Mouse (Mus musculus) urinary bladder, postnatal 36 days (tissue): ENCODE results near the gene Ankrd55.

Experiments
- DNase-seq, 2 experiments: peaks; one replicate each; pipeline ENCODE4 v3.0.0; 2022; ENCODE audit warnings: low spot score in 2 of 2, mixed read lengths in 1 of 2

Gene Ankrd55

DNA sequence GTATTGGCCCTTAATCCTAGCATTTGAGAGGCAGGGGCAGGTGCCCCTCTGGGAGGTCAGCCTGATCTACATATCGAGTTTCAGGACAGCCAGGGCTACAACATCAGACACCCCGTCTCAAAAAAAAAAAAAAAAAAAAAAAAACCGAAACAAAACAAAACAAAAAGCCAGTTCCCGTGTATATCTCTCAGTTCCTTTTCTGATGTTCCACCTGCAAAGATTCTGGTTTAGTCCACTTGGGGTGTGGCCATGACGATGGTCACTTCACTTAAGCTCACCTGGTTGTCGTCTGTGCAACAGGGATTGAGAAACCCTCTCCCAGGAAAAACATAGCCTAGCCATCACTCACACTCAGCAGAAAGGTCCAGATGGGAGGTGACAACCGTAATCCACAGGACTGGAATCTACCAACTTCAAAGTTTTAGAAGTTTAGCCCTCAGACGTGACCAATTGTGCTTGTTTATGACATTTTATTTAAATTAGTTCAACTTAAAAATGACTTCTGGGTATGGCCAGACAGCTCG, 90.6 kb downstream of the Ankrd55 start:
- no peak for DNase-seq

DNA sequence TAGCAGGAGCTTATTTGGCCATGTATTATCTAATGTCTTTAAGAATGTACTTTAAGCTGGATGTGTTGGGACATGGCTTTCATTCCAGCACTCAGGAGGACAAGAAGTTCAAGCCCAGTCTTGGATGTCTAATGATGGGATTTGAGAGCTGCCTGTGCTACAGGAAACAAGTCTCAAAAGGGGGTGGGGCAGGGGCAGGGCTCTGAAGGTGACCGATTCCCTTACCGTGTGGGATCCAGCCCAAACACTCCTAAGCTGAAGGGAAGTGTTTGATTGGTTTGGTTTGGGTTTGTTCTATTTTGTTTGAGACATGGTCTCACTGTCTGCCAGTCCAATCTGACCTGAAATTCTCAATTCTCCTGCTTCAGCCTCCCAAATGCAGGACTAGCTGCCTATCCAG, 93.2 kb downstream of the Ankrd55 start:
- no peak for DNase-seq

DNA sequence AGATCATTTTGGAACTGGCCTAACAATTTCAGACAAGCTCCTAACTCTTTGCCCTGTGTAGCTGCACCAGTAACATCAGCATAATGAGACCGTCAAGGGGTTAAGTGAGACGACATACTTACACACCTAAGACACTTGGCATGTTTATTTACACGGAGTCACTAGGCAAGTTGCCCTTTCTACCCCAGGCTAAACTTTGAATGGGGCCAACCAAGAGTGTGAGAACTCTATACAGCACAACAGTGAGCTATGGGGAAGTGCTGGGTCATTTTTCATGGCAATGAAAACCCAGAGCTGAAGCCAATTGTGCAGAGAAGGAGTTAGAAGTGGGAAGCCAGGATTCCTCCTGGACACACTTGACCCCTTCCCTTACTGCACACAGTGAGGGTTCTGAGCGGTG, 94.2 kb downstream of the Ankrd55 start:
- no peak for DNase-seq

DNA sequence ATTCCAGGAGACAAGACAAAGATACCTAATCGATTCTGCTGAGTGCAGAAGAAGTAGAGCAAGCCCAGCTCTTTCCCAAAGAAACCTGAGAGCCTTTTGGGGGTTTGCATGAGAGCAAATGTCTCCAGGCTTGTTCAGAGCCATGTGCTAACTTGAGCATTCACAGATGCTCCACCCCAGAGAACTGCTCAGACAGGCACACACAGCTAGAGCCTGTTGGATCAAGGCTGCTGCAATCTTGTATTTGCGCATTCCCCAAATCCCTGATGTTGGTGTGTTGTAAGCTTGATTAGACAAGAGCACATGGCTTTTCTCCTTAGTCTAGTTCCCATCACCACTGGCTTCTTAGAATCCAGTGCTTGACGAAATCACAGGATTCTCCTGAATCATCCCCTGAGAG, 94.7 kb downstream of the Ankrd55 start:
- DNase-seq = peak in 1 of 2 experiments; percentile 45

DNA sequence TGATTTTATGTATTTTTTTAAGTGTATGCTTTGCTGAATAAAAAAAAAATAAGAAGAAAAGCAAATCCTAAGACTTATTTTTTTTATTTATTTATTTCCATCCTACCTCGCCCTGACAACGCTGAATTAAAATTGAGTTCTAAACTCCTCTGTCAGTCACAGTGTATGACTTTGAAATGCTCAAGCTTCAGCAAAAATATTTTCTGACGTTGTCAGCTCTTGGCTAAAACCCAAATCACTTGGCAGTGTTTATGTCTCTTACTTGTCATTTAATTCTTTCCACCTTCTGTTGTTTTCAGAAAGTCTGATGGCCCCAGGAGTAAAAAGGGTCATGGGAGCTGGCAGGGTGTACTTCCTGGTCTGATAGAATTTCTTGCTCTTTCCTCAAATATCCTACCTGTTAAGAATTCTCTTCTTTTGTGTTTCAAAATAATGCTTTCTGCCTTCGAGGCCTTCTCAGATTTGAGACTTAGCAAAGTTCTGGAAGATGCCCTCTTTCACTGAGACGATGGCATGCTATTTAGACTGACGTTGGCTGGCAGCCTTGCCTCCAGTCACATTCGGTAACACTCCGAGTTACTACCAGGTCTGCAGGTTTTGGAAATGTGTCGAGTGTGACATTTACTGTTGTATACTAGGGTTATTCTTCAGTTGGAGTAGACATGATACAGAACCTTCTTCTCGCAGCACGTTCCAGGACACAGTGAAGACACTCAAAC, 95.8 kb downstream of the Ankrd55 start:
- no peak for DNase-seq

DNA sequence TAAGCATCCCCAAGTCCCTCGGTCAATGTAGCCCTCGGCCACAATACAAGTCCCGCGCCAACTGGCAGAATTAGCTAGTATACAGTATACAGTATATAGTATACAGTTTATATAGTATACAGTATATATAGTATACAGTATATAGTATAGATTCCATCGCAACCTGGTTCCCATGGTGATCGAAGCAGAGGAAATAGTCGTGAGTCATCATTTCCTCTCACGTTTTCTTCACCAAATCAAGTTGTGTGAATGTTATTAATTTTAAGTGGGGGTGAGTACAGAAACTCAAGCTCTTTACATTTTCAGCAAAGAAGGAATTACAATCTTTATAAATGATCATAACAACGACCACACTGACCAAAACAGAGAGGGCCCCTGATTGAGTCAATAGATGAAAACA, 96.8 kb downstream of the Ankrd55 start:
- DNase-seq = no peak

DNA sequence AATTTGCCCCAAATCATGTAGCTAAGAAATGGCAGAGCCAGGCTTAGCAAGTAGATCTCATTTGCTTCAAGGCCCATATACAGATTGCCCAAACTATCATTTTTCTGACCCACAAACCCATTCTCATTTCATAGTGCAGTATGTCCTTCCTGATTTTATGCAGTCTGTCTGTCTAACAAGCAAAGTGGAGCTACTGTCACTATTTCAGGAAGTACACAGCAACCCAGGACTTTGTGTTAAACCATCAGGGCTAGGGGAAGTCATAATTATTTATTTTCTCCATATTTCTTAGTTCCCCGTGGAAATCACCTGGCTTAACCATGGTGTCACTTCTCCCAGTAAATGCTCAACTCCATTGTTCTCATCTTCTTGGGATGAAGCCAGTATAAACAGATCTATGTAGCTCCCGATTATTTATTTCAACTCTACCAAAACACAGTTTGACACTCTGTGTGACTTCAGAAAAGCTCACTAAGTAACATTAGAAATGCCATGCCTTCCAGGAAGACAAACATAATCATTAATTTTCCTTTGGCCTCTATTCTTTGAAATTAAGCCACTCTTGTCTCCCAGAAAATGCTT, 98.3 kb downstream of the Ankrd55 start:
- no peak for DNase-seq

DNA sequence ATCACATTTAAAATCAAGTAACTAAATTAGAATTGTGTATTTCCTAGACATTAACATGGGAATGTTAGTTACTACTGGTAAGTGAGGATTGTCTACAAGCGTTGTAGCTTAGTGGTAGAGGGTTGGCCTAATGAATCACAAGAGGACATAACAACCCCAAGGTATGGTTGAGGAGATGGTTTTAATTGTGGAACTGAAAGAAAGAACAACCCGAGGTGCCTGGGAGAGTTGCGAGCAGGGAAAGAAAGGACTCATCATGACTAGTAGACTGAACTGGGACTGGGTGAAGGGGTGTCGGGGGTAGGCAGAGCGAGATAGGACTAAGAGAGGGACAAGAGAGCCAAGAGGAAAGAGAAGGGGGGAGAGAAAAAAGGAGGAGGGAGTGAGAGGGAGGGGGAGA, 99.0 kb downstream of the Ankrd55 start:
- no peak for DNase-seq

DNA sequence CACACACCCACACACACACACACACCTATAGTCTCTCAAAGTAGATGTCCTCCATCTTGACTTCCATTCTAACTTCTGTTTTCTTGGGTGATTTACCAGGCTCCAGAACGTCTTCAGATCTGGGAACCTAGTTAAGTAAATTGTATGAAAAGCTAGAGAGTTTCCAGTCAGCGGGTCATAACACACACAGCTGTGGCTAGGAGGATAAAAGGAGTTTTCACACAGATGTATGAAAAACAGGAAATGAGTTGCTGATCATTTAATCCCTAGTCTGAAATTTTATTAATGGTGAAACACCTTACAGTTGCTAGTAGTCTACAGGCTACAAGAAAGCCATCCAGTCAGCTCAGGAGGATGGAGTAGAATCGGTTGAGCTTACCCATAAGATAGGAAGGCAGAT, 99.9 kb downstream of the Ankrd55 start:
- no peak for DNase-seq

DNA sequence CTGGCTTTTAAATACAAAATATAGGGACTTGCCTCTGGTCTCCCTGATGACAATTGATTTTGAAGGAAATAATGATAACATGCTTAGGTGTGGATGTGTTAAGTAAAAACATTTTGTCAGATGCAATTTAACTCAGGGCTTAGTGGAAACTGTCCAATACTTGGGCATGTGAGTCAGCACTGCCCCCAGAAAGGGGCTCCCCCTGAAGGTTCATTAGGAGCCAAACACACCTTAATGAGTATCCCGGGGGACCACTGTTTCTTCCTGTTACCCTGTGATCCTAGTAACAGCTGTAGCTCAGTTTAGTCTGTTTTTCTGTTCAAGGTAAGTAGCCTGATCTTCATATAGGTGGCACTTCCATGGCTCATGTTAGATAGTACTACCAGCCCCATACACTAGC, 102.0 kb downstream of the Ankrd55 start:
- DNase-seq = no peak

DNA sequence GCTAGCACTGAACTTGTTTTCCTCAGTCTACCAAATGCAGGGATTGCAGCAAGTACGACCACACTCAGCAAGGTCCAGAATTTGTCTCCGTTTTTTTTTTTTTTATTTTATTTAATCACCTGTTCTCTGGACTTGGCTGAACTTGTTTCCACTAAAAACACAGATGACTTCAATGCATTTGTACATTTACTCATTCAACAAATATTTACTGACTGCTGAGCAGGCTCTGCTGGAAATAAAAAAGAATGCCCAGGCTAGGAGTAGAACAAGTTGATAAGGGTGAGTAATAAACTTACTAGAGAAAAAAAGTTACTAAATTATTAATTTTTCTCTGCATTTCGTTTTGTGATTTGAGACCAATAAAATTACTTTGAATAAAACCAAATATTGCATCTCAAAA, 103.1 kb downstream of the Ankrd55 start:
- DNase-seq = no peak

DNA sequence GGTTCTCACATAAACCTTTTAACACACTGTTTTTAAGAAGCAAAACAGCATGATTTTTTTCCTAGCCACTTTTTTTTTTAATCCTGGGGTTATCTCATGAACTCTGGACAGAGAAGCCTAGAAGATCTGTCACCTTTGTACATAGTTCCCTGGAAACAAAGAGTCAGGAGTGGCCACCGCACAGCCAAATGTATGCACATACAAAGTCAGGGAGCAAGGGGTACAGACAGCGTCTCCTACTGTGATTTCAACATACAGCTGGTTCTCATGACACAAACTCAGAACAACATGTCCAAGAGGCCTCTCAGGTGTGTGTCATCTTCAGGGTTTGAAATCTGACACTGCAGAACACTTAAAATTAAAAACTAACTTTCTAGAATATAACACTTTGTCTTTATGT, 105.1 kb downstream of the Ankrd55 start:
- no peak for DNase-seq

DNA sequence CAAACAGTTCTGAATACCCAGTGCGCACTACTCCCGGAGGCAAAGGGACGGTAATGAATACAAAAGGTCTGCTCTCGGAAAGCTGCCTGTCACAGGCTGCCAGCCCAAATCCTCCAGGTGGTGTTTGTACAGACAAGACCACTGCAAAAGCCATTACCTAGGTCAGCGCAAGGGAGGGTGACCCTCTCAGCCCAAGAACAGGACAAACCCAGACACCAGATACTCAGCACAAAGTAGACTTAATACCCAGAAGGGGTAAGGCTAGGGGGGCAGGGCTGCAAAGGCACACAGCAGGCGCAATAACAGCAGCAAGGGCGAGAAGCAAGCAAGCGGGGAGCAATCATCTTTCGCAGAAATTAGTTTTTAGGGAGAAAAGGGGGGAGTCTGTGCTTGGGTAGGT, 106.0 kb downstream of the Ankrd55 start:
- no peak for DNase-seq

DNA sequence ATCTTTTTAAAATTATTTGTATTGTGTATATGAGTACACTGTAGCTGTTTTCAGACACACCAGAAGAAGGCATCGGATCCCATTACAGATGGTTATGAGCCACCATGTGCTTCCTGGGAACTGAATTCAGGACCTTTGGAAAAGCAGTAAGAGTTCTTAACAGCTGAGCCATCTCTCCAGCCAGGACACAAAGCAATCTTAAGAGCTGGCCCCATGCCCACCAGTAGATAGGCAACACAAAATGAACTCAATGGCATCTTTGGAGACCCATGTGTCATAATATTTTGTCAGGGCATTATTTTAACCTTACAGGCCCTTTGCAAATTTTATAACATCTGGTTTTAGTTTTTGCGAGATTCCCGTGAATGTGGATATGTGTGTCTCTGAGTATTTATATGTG, 116.5 kb downstream of the Ankrd55 start:
- DNase-seq = no peak

DNA sequence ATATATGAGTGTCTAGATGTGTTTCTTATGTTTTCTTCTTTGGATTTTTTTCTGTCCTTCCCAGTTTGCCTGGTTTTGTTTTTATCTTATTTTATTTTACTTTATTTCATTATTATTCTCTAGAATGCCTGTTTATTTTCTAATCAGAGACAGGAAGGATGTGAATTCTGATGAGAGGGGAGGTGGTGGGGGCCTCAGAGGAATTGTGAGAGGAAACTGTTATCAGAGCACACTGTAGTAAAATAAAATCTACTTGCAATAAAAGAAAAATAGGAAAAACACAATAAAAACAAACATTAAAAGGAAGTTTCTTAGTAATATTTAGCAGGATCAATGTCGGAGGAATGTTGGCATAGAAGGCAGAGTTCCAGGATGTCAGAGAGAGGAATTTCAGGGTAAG, 116.9 kb downstream of the Ankrd55 start:
- no peak for DNase-seq

DNA sequence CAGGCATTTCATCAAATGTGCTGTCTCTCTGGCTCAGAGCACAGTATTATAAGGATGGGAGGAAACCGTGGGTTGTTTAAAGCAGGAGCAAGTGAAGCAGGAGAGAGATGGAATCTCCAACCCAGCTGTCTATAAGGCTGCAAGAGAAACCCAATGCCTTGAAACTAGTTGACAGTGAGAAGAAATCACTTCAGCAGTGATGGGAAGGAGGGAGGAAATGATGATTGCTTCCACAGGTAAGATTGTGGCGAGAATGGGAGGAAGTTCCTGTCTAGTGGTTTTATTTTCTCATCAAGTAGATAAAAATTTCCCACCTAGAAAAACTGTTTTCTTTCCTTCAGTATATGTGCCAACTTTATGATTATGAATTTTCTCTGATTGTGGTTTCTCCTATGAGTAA, 118.4 kb downstream of the Ankrd55 start:
- no peak for DNase-seq

DNA sequence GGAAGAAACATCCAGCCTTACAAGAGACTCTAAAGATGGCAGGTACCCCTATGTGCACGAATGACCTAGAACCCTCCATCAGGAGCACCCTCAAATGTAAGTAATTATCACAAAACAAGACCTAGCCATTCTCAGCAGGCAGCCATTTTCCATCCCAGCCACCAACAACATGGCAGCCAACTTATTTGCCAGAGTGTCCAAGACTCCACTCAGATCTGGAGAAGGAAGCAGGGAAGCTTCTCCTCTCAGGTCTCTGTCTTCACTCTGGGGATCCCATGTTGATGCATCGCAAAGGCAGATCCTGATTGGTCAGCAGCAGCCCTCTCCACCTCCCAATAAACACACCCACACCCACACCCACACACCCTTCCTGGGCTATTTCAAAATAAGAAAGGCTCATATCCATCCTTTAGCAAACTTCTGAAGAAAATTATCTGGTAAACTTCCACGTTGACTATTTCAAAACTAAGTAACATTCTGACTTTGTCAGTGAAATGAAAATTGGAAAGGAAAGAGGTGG, 119.0 kb downstream of the Ankrd55 start:
- DNase-seq = no peak

DNA sequence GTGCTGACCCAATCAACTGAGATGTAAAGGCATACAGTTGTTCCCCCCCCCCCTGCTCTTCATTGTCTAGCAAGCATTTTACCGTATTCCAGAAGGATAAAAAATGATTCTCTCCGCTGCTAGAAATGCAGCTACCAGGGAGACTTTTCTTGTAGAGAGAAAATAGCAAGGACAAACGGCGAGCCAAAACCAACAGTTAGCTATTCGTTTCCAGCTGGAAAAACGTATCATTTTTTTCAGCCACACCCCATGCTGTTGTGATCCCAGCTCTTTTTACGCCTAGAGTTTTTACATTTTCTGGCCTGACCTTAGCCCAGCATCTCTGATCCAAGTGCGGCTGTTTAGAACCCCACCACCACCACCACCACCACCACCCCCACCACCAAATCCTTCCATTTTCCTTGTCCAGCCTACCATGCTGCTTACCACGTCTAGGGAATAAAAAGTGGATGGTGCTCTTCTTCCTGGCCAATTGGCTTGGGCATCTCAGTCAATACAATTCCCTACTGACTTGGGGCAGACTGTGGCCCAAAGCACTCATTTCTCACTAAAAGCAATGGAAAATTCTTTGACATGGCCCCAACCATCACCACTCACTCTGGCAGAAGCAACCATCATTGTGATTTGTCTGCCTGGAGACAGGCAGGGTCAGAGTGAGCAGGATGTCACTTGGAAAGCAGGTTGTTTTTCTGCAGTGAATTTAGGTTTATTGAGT, 119.7 kb downstream of the Ankrd55 start:
- DNase-seq = no peak

DNA sequence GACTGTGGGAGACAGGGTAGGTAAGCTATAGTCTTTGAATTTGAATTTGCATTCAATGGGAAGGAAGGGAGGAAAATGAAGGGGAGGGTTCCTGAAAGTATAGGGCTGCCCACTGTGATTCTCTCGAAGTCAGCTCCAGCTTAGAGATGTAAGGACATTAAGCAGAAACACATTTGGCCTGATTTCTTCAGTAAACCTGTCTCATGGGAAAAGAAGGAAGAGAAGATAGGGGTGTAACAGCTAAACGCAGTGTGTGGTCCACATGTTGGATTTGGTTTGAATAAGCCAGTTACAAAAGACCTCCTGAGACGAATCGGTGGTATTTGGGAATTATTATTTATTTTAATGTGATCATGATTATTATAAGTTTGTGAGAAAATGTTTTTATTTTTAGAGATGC, 120.5 kb downstream of the Ankrd55 start:
- DNase-seq = no peak

DNA sequence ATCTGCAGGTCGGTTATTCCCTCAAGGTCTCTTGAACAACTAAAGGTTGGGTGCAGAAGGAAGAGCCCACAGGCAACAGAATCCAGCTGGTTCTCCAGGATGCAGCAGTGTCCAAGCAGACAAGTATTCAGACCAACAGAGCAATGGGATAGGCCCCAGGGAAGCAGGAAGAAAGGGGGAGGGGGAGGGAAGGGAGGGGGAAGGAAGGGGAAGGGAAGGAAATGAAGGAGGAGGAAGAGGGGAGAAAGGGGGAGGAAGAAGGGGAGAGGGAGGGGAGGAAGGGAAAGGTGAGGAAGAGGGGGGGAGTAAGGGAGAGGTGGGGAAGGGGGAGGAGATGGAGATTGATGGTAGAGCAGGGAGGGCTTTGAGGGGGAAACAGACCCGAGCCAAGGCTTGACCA, 121.1 kb downstream of the Ankrd55 start:
- DNase-seq = no peak

DNA sequence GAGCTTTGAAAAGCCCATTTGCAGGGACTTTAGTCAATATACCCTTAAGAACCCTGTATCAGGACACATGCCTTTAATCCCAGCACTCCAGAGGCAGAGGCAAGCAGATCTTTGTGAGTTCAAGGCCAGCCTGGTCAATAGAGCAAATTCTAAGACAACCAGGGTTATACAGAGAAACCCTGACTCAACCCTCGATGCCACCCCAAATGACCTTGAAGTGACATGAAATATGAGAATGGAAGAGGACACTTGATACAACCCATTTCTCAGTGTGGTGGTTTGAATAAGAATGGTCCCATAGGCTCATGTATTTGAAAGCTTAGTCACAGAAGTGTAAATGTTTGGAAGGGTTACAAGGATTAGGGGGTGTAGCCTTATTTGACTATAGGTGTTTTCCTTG, 121.6 kb downstream of the Ankrd55 start:
- DNase-seq = no peak

DNA sequence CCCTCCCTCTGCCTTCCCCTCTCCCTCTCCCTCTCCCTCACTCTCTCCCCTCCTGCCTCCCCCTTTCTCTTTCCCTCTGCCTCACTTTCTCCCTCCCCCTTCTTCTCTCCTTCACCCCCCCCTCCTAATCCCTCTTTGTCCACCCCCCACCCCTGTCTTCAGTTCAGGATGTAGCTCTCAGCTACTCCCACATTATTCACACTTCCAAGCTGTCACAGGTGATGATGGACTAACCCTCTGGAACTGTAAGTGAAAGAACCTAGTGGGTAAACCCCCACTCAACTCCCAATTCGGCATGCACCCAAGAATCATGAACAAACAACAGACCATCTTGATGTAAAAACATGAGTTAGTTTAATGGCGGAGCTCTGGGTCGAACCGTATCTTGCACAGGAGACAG, 122.2 kb downstream of the Ankrd55 start:
- no peak for DNase-seq
